Mouse (Mus musculus) testis, adult 2 months (tissue): ENCODE results near the gene Cobll1. TPM values are rescaled to one million over a fixed set of nuclear protein-coding genes. Genes with fewer than 3 reads are reported as not detected.

ENCODE experiments used
- H3K27ac ChIP-seq: fragments of 200-500 bp; 2 replicates; pipeline ENCODE4 v1.5.1; 2012; ENCODE audit warnings: low read depth, low read length; ENCODE audit not compliant: control insufficient read depth, insufficient read depth
- H3K27me3 ChIP-seq: fragments of 200-500 bp; 2 replicates; pipeline ENCODE4 v1.6.1; 2012; ENCODE audit warnings: mild to moderate bottlenecking, low read length, moderate library complexity; ENCODE audit not compliant: control insufficient read depth, insufficient read depth
- H3K36me3 ChIP-seq: fragments of 200-500 bp; 2 replicates; pipeline ENCODE4 v1.6.1; 2012; ENCODE audit warnings: mild to moderate bottlenecking, low read length; ENCODE audit not compliant: control insufficient read depth, insufficient read depth
- H3K4me1 ChIP-seq: fragments of 200-500 bp; 2 replicates; pipeline ENCODE4 v1.6.1; 2012; ENCODE audit warnings: low read length; ENCODE audit not compliant: control insufficient read depth, insufficient read depth
- H3K4me3 ChIP-seq: fragments of 200-500 bp; 2 replicates; pipeline ENCODE4 v1.5.1; 2012; ENCODE audit warnings: low read depth, mild to moderate bottlenecking, low read length, moderate library complexity, mixed read lengths; ENCODE audit not compliant: control insufficient read depth
- CTCF ChIP-seq: fragments of 200-500 bp; IDR thresholded peaks from 2 replicates; pipeline ENCODE4 v1.5.1; 2012; ENCODE audit warnings: low read depth, mild to moderate bottlenecking, inconsistent platforms, low read length, moderate library complexity; ENCODE audit not compliant: control insufficient read depth, insufficient read depth, insufficient replicate concordance
- POLR2A ChIP-seq: fragments of 200-500 bp; IDR thresholded peaks from 2 replicates; pipeline ENCODE4 v1.6.1; 2012; ENCODE audit warnings: low read depth, mild to moderate bottlenecking, inconsistent platforms, low read length, moderate library complexity; ENCODE audit not compliant: control insufficient read depth
- polyA plus RNA-seq: library from polyadenylated mRNA; depleted of rRNA; stranded (reverse); fragments of >200 nt; gene quantifications from 2 replicates; pipeline ENCODE4 v1.2.3, GENCODE M21; 2012

The Cobll1 gene
- polyA plus RNA-seq, 1 experiment = 3.6 TPM

GRCm38 (mm10) chr2:65141093-65141661 lies 98.0 kb downstream of the Cobll1 start:
- Histone ChIP-seq H3K4me3 (no peak overlapping the region), H3K27ac (no peak overlapping the region), H3K27me3 (no peaks in the 10 kb centered on the region), H3K36me3 (no peaks in the 10 kb centered on the region), H3K4me1 (no peaks in the 10 kb centered on the region)
- no peak for TF ChIP-seq POLR2A
- no peak for TF ChIP-seq CTCF

- Histone ChIP-seq H3K36me3 (no peaks in the 10 kb centered on the region), H3K27ac (no peak overlapping the region), H3K27me3 (no peaks in the 10 kb centered on the region), H3K4me1 (no peaks in the 10 kb centered on the region), H3K4me3 (no peak overlapping the region)
- no peak for TF ChIP-seq POLR2A
- TF ChIP-seq CTCF = no peak
Observed at GRCm38 (mm10) chr2:65140330-65140922, 98.8 kb downstream of the Cobll1 start.

GRCm38 (mm10) chr2:65139606-65140329 lies 99.4 kb downstream of the Cobll1 start:
- Histone ChIP-seq H3K27ac (no peak overlapping the region), H3K4me3 (no peak overlapping the region), H3K4me1 (no peaks in the 10 kb centered on the region), H3K27me3 (no peaks in the 10 kb centered on the region), H3K36me3 (no peaks in the 10 kb centered on the region)
- no peak for TF ChIP-seq CTCF
- TF ChIP-seq POLR2A = no peak

- no peak for TF ChIP-seq POLR2A
- TF ChIP-seq CTCF = no peak
- Histone ChIP-seq H3K4me3 (no peak overlapping the region), H3K27ac (no peak overlapping the region)
Observed at GRCm38 (mm10) chr2:65138992-65139391, 100.2 kb downstream of the Cobll1 start.

GRCm38 (mm10) chr2:65126141-65126783 lies 112.9 kb downstream of the Cobll1 start:
- no peak for TF ChIP-seq POLR2A
- no peak for TF ChIP-seq CTCF
- no peaks in the 10 kb centered on the region for H3K36me3 ChIP-seq
- no peaks in the 10 kb centered on the region for H3K4me1 ChIP-seq
- H3K27me3 ChIP-seq = no peaks in the 10 kb centered on the region
- no peak overlapping the region for H3K27ac ChIP-seq
- H3K4me3 ChIP-seq = no peak overlapping the region

More at GRCm38 (mm10) chr2:65138992-65139391, 100.2 kb downstream of the Cobll1 start:
- no peaks in the 10 kb centered on the region for H3K4me1 ChIP-seq
- H3K36me3 ChIP-seq = no peaks in the 10 kb centered on the region
- no peaks in the 10 kb centered on the region for H3K27me3 ChIP-seq

- TF ChIP-seq CTCF = no peak
- TF ChIP-seq POLR2A = no peak
Observed at GRCm38 (mm10) chr2:65123702-65124101, 115.5 kb downstream of the Cobll1 start.

GRCm38 (mm10) chr2:65121435-65121834 lies 117.8 kb downstream of the Cobll1 start:
- Histone ChIP-seq H3K36me3 (no peaks in the 10 kb centered on the region), H3K27me3 (no peaks in the 10 kb centered on the region), H3K4me3 (no peak overlapping the region), H3K27ac (no peak overlapping the region), H3K4me1 (no peaks in the 10 kb centered on the region)
- TF ChIP-seq POLR2A (no peak), CTCF (no peak)

More at GRCm38 (mm10) chr2:65123702-65124101, 115.5 kb downstream of the Cobll1 start:
- Histone ChIP-seq H3K27ac (no peak overlapping the region), H3K4me3 (no peak overlapping the region), H3K36me3 (no peaks in the 10 kb centered on the region), H3K4me1 (no peaks in the 10 kb centered on the region), H3K27me3 (no peaks in the 10 kb centered on the region)
